Mouse (Mus musculus) liver, embryonic 16.5 days (tissue): ENCODE measurements around the gene Kcnn3. TPM values are rescaled to one million over a fixed set of nuclear protein-coding genes. Genes with fewer than 3 reads are reported as not detected.

ENCODE experiments used
- ATAC-seq: fragments of 200-750 bp; cut with Nextera tagmentation; 2 replicates; pipeline ENCODE4 v1.8.0; 2017; ENCODE audit warnings: low read depth, mild to moderate bottlenecking, moderate number of reproducible peaks, moderate library complexity
- H3K27ac ChIP-seq: fragments of 300-500 bp; sonication (generic); 2 replicates; pipeline ENCODE4 v1.5.1; 2014; ENCODE audit warnings: mild to moderate bottlenecking, low read length
- H3K27me3 ChIP-seq: fragments of 300-500 bp; sonication (generic); 2 replicates; pipeline ENCODE4 v1.6.1; 2014; ENCODE audit warnings: low read depth, low read length, mixed read lengths; ENCODE audit not compliant: control insufficient read depth, insufficient read depth
- H3K36me3 ChIP-seq: fragments of 300-500 bp; sonication (generic); 2 replicates; pipeline ENCODE4 v1.6.1; 2014; ENCODE audit warnings: mild to moderate bottlenecking; ENCODE audit not compliant: control insufficient read depth, insufficient read depth
- H3K4me1 ChIP-seq: fragments of 300-500 bp; sonication (generic); 2 replicates; pipeline ENCODE4 v1.6.1; 2014; ENCODE audit warnings: low read depth, low read length, mixed read lengths; ENCODE audit not compliant: control insufficient read depth
- H3K4me2 ChIP-seq: fragments of 300-500 bp; sonication (generic); 2 replicates; pipeline ENCODE4 v1.6.1; 2014; ENCODE audit warnings: low read depth, low read length, mixed read lengths
- H3K4me3 ChIP-seq: fragments of 300-500 bp; sonication (generic); 2 replicates; pipeline ENCODE4 v1.5.1; 2014; ENCODE audit warnings: low read depth, mild to moderate bottlenecking, low read length
- H3K9ac ChIP-seq: fragments of 300-500 bp; sonication (generic); 2 replicates; pipeline ENCODE4 v1.6.1; 2014; ENCODE audit warnings: low read depth, low read length
- H3K9me3 ChIP-seq: fragments of 300-500 bp; sonication (generic); replicated peaks from 2 replicates; pipeline ENCODE4 v1.6.1; 2016; ENCODE audit warnings: low read length; ENCODE audit not compliant: control insufficient read depth
- whole genome bisulfite sequencing: fragments of 180-500 bp; shearing (Covaris S2); extraction: QIAGEN DNeasy Blood & Tissue Kit; methylation state at CpG from one replicate; pipeline ENCODE4 v1.1.7; 2014; ENCODE audit not compliant: insufficient replicate concordance; 5-methylcytosine and 5-hydroxymethylcytosine counted together
- polyA plus RNA-seq: library from polyadenylated mRNA; unstranded; fragments of >200 nt; fragmentation: Nextera tagmentation; extraction: Ambion mirVana; gene quantifications from 2 replicates; pipeline ENCODE4 v1.2.1, GENCODE M21; 2015

Gene Kcnn3
- polyA plus RNA-seq, 1 experiment from 2014 or later = 0.05 TPM

- WGBS = 28% methylated on average over 2 of the region's 2 CpGs
- Histone ChIP-seq H3K27ac (no peak overlapping the region), H3K4me3 (no peak overlapping the region)
These were observed 28.8 kb downstream of the Kcnn3 start for GRCm38 (mm10) chr3:89548805-89549204.

GRCm38 (mm10) chr3:89549488-89549887 lies 29.5 kb downstream of the Kcnn3 start:
- ATAC-seq = no peak
- H3K4me2 ChIP-seq = no peak overlapping the region
- no peaks in the 10 kb centered on the region for H3K36me3 ChIP-seq
- H3K4me1 ChIP-seq = no peaks in the 10 kb centered on the region
- no peak overlapping the region for H3K4me3 ChIP-seq
- H3K27ac ChIP-seq = no peak overlapping the region
- H3K9me3 ChIP-seq = no peaks in the 10 kb centered on the region
- no peak overlapping the region for H3K9ac ChIP-seq
- H3K27me3 ChIP-seq = no peaks in the 10 kb centered on the region
- 38% methylated on average over 4 of the region's 4 CpGs for WGBS

More at GRCm38 (mm10) chr3:89548805-89549204, 28.8 kb downstream of the Kcnn3 start:
- Histone ChIP-seq H3K9ac (no peak overlapping the region), H3K4me2 (no peak overlapping the region), H3K9me3 (no peaks in the 10 kb centered on the region), H3K27me3 (no peaks in the 10 kb centered on the region), H3K4me1 (no peaks in the 10 kb centered on the region), H3K36me3 (no peaks in the 10 kb centered on the region)
- no peak for ATAC-seq

GRCm38 (mm10) chr3:89551880-89552279 lies 31.9 kb downstream of the Kcnn3 start:
- ATAC-seq = no peak
- no peak overlapping the region for H3K4me2 ChIP-seq

GRCm38 (mm10) chr3:89553432-89553831 lies 33.5 kb downstream of the Kcnn3 start:
- WGBS = 63% methylated on average over 8 of the region's 8 CpGs
- no peak for ATAC-seq
- H3K4me1 ChIP-seq = no peaks in the 10 kb centered on the region
- H3K4me2 ChIP-seq = no peak overlapping the region
- no peak overlapping the region for H3K27ac ChIP-seq
- no peak overlapping the region for H3K4me3 ChIP-seq
- no peak overlapping the region for H3K9ac ChIP-seq
- H3K36me3 ChIP-seq = no peaks in the 10 kb centered on the region
- no peaks in the 10 kb centered on the region for H3K27me3 ChIP-seq
- H3K9me3 ChIP-seq = no peaks in the 10 kb centered on the region

More at GRCm38 (mm10) chr3:89551880-89552279, 31.9 kb downstream of the Kcnn3 start:
- H3K27ac ChIP-seq = no peak overlapping the region
- no peaks in the 10 kb centered on the region for H3K27me3 ChIP-seq
- H3K9me3 ChIP-seq = no peaks in the 10 kb centered on the region
- no peak overlapping the region for H3K9ac ChIP-seq
- no peak overlapping the region for H3K4me3 ChIP-seq
- H3K36me3 ChIP-seq = no peaks in the 10 kb centered on the region
- 68% methylated on average over 2 of the region's 2 CpGs for WGBS
- no peaks in the 10 kb centered on the region for H3K4me1 ChIP-seq

GRCm38 (mm10) chr3:89553946-89554345 lies 34.0 kb downstream of the Kcnn3 start:
- Histone ChIP-seq H3K27me3 (no peaks in the 10 kb centered on the region), H3K9me3 (no peaks in the 10 kb centered on the region), H3K36me3 (no peaks in the 10 kb centered on the region), H3K4me3 (no peak overlapping the region), H3K27ac (no peak overlapping the region), H3K4me2 (no peak overlapping the region), H3K9ac (no peak overlapping the region), H3K4me1 (no peaks in the 10 kb centered on the region)
- 59% methylated on average over 4 of the region's 4 CpGs for WGBS
- no peak for ATAC-seq

GRCm38 (mm10) chr3:89554587-89554986 lies 34.6 kb downstream of the Kcnn3 start:
- H3K4me3 ChIP-seq = no peak overlapping the region
- H3K9ac ChIP-seq = no peak overlapping the region
- no peaks in the 10 kb centered on the region for H3K36me3 ChIP-seq
- H3K9me3 ChIP-seq = no peaks in the 10 kb centered on the region
- H3K4me2 ChIP-seq = no peak overlapping the region
- WGBS = 79% methylated on average over 2 of the region's 2 CpGs
- no peaks in the 10 kb centered on the region for H3K4me1 ChIP-seq
- no peaks in the 10 kb centered on the region for H3K27me3 ChIP-seq
- no peak for ATAC-seq
- H3K27ac ChIP-seq = no peak overlapping the region

GRCm38 (mm10) chr3:89557811-89558210 lies 37.8 kb downstream of the Kcnn3 start:
- Histone ChIP-seq H3K9me3 (no peaks in the 10 kb centered on the region), H3K27ac (no peak overlapping the region), H3K4me1 (no peaks in the 10 kb centered on the region), H3K4me3 (no peak overlapping the region), H3K27me3 (no peaks in the 10 kb centered on the region), H3K36me3 (no peaks in the 10 kb centered on the region), H3K4me2 (no peak overlapping the region), H3K9ac (no peak overlapping the region)
- ATAC-seq = no peak
- 39% methylated on average over 5 of the region's 5 CpGs for WGBS

GRCm38 (mm10) chr3:89558972-89559910 lies 39.3 kb downstream of the Kcnn3 start:
- no peaks in the 10 kb centered on the region for H3K27me3 ChIP-seq
- H3K27ac ChIP-seq = no peak overlapping the region
- H3K36me3 ChIP-seq = no peaks in the 10 kb centered on the region
- H3K4me2 ChIP-seq = no peak overlapping the region
- ATAC-seq = no peak
- no peaks in the 10 kb centered on the region for H3K9me3 ChIP-seq
- no peak overlapping the region for H3K9ac ChIP-seq
- H3K4me3 ChIP-seq = no peak overlapping the region
- H3K4me1 ChIP-seq = no peaks in the 10 kb centered on the region
- WGBS = 60% methylated on average over 15 of the region's 15 CpGs

- no peak overlapping the region for H3K4me3 ChIP-seq
- 67% methylated on average over 6 of the region's 6 CpGs for WGBS
These were observed 41.4 kb downstream of the Kcnn3 start for GRCm38 (mm10) chr3:89561386-89561785.

More at GRCm38 (mm10) chr3:89561386-89561785, 41.4 kb downstream of the Kcnn3 start:
- Histone ChIP-seq H3K9ac (no peak overlapping the region), H3K4me1 (no peaks in the 10 kb centered on the region), H3K36me3 (no peaks in the 10 kb centered on the region), H3K4me2 (no peak overlapping the region), H3K27me3 (no peaks in the 10 kb centered on the region), H3K27ac (no peak overlapping the region), H3K9me3 (no peaks in the 10 kb centered on the region)
- ATAC-seq = no peak
